Mouse (Mus musculus) spleen, postnatal 10 days (tissue): ENCODE measurements around the gene Ncf4.

ENCODE experiments used
- DNase-seq, 2 experiments: peaks; one replicate each; pipeline ENCODE4 v3.0.0; 2021 to 2022; ENCODE audit warnings: low spot score in 2 of 2

The Ncf4 gene

GRCm38 (mm10) chr15:78244695-78245492 is at the start of gene Ncf4:
Ncf4 (plus strand) TSS chr15:78244801.
- peak; percentile 48 to 83 for DNase-seq

- DNase-seq = no peak
These were observed 49.3 kb upstream of the Ncf4 start for GRCm38 (mm10) chr15:78195096-78195880.

GRCm38 (mm10) chr15:78204053-78204847 is 40.4 kb upstream of the Ncf4 start:
- peak; percentile 19 to 55 for DNase-seq

GRCm38 (mm10) chr15:78205192-78205591 is 39.4 kb upstream of the Ncf4 start:
- no peak for DNase-seq

- no peak for DNase-seq
These were observed 38.3 kb upstream of the Ncf4 start, which contains the start of gene Pvalb for GRCm38 (mm10) chr15:78206312-78206711. Pvalb (minus strand) TSS chr15:78206400.

GRCm38 (mm10) chr15:78210203-78210602 is 34.4 kb upstream of the Ncf4 start:
- DNase-seq = no peak

- DNase-seq = no peak
These were observed 33.2 kb upstream of the Ncf4 start for GRCm38 (mm10) chr15:78211367-78211766.

GRCm38 (mm10) chr15:78215269-78215668 is 29.3 kb upstream of the Ncf4 start:
- no peak for DNase-seq

GRCm38 (mm10) chr15:78227816-78228215 is 16.8 kb upstream of the Ncf4 start:
- DNase-seq = no peak

GRCm38 (mm10) chr15:78231346-78232331 is 13.0 kb upstream of the Ncf4 start:
- peak in 1 of 2 experiments; percentile 8 for DNase-seq

- peak in 1 of 2 experiments; percentile 52 for DNase-seq
These were observed 9.6 kb upstream of the Ncf4 start for GRCm38 (mm10) chr15:78234823-78235509.

- peak; percentile 43 to 81 for DNase-seq
These were observed 5.1 kb upstream of the Ncf4 start for GRCm38 (mm10) chr15:78239453-78239852.

GRCm38 (mm10) chr15:78239956-78240617 is 4.5 kb upstream of the Ncf4 start:
- no peak for DNase-seq

GRCm38 (mm10) chr15:78241335-78241734 is 3.3 kb upstream of the Ncf4 start:
- DNase-seq = no peak

- no peak for DNase-seq
These were observed 1.5 kb upstream of the Ncf4 start for GRCm38 (mm10) chr15:78243061-78243460.

- no peak for DNase-seq
These were observed 827 bp upstream of the Ncf4 start for GRCm38 (mm10) chr15:78243774-78244173.

GRCm38 (mm10) chr15:78246143-78247116 is 1.8 kb downstream of the Ncf4 start:
- peak in 1 of 2 experiments; percentile 45 for DNase-seq

GRCm38 (mm10) chr15:78247659-78248058 is 3.1 kb downstream of the Ncf4 start:
- peak; percentile 23 to 43 for DNase-seq
